Mouse (Mus musculus) cerebellum, postnatal 4 days (tissue): ENCODE results near the gene Adam12.

Source experiments
- DNase-seq, 2 experiments: peaks; one replicate each; pipeline ENCODE4 v3.0.0; 2022; ENCODE audit warnings: low spot score in 2 of 2, mixed read lengths in 1 of 2

Adam12 gene

GRCm38 (mm10) chr7:133872701-133873100, 359.2 kb downstream of the Adam12 start:
- DNase-seq, result no peak

- DNase-seq, result no peak
These were observed 361.7 kb downstream of the Adam12 start for GRCm38 (mm10) chr7:133870265-133870664.

GRCm38 (mm10) chr7:133863684-133864083, 368.3 kb downstream of the Adam12 start:
- DNase-seq, result no peak

- no peak for DNase-seq
These were observed 368.8 kb downstream of the Adam12 start for GRCm38 (mm10) chr7:133863151-133863550.

GRCm38 (mm10) chr7:133862723-133863122, 369.2 kb downstream of the Adam12 start:
- DNase-seq, result no peak

- DNase-seq, result no peak
These were observed 369.7 kb downstream of the Adam12 start for GRCm38 (mm10) chr7:133862233-133862632.

GRCm38 (mm10) chr7:133859548-133859947, 372.4 kb downstream of the Adam12 start:
- DNase-seq, result no peak

- peak in 1 of 2 experiments; percentile 64 for DNase-seq
These were observed 373.4 kb downstream of the Adam12 start for GRCm38 (mm10) chr7:133858506-133858905.

GRCm38 (mm10) chr7:133856278-133856677, 375.7 kb downstream of the Adam12 start:
- DNase-seq, result peak; percentile 44 to 82

GRCm38 (mm10) chr7:133850735-133851134, 381.2 kb downstream of the Adam12 start:
- DNase-seq, result no peak

- DNase-seq, result no peak
These were observed 383.8 kb downstream of the Adam12 start for GRCm38 (mm10) chr7:133848180-133848579.

- DNase-seq, result no peak
These were observed 384.8 kb downstream of the Adam12 start for GRCm38 (mm10) chr7:133847175-133847574.

- no peak for DNase-seq
These were observed 389.9 kb downstream of the Adam12 start for GRCm38 (mm10) chr7:133842079-133842478.

- no peak for DNase-seq
These were observed 392.4 kb downstream of the Adam12 start for GRCm38 (mm10) chr7:133839546-133839945.
